Mouse (Mus musculus): ENCODE results near the gene Aco1.

Aco1 gene

GRCm38 (mm10) chr4:40156582-40157499 lies 14.0 kb downstream of the Aco1 start:
- DNase-seq (ENCODE audit: low read depth, low spot score): no peak

- DNase-seq (ENCODE audit: low read depth, low spot score): no peak
Observed at GRCm38 (mm10) chr4:40157500-40158223, 14.8 kb downstream of the Aco1 start.

GRCm38 (mm10) chr4:40158224-40158540 lies 15.3 kb downstream of the Aco1 start:
- peak; percentile 1 for DNase-seq (ENCODE audit: low read depth, low spot score)

GRCm38 (mm10) chr4:40160591-40161434 lies 17.9 kb downstream of the Aco1 start:
- DNase-seq (ENCODE audit: low read depth, low spot score): no peak

- no peak for DNase-seq (ENCODE audit: low read depth, low spot score)
Observed at GRCm38 (mm10) chr4:40163646-40164045, 20.8 kb downstream of the Aco1 start.

- DNase-seq (ENCODE audit: low read depth, low spot score): no peak
Observed at GRCm38 (mm10) chr4:40171477-40171876, 28.6 kb downstream of the Aco1 start.

- DNase-seq (ENCODE audit: low read depth, low spot score): no peak
Observed at GRCm38 (mm10) chr4:40172336-40172735, 29.5 kb downstream of the Aco1 start.

GRCm38 (mm10) chr4:40174321-40174720 lies 31.4 kb downstream of the Aco1 start:
- no peak for DNase-seq (ENCODE audit: low read depth, low spot score)

GRCm38 (mm10) chr4:40178584-40178983 lies 35.7 kb downstream of the Aco1 start:
- no peak for DNase-seq (ENCODE audit: low read depth, low spot score)

- DNase-seq (ENCODE audit: low read depth, low spot score): no peak
Observed at GRCm38 (mm10) chr4:40180046-40180445, 37.2 kb downstream of the Aco1 start.

GRCm38 (mm10) chr4:40181681-40182080 lies 38.8 kb downstream of the Aco1 start:
- no peak for DNase-seq (ENCODE audit: low read depth, low spot score)

GRCm38 (mm10) chr4:40182651-40183320 lies 39.9 kb downstream of the Aco1 start:
- peak; percentile 16 for DNase-seq (ENCODE audit: low read depth, low spot score)

GRCm38 (mm10) chr4:40183781-40184180 lies 40.9 kb downstream of the Aco1 start:
- DNase-seq (ENCODE audit: low read depth, low spot score): no peak

- DNase-seq (ENCODE audit: low read depth, low spot score): no peak
Observed at GRCm38 (mm10) chr4:40184470-40184869, 41.6 kb downstream of the Aco1 start.

GRCm38 (mm10) chr4:40187956-40188355 lies 45.1 kb downstream of the Aco1 start:
- DNase-seq (ENCODE audit: low read depth, low spot score): no peak

- DNase-seq (ENCODE audit: low read depth, low spot score): no peak
Observed at GRCm38 (mm10) chr4:40192246-40192645, 49.4 kb downstream of the Aco1 start.

GRCm38 (mm10) chr4:40193461-40193860 lies 50.6 kb downstream of the Aco1 start:
- DNase-seq (ENCODE audit: low read depth, low spot score): no peak

- DNase-seq (ENCODE audit: low read depth, low spot score): no peak
Observed at GRCm38 (mm10) chr4:40195336-40195735, 52.5 kb downstream of the Aco1 start.

GRCm38 (mm10) chr4:40202205-40202604 lies 59.3 kb downstream of the Aco1 start:
- no peak for DNase-seq (ENCODE audit: low read depth, low spot score)

- no peak for DNase-seq (ENCODE audit: low read depth, low spot score)
Observed at GRCm38 (mm10) chr4:40204374-40204773, 61.5 kb downstream of the Aco1 start.

GRCm38 (mm10) chr4:40205231-40205903 lies 62.5 kb downstream of the Aco1 start:
- no peak for DNase-seq (ENCODE audit: low read depth, low spot score)
